Mouse (Mus musculus): Measurements from ENCODE around the gene March8. TPM values are rescaled to one million over a fixed set of nuclear protein-coding genes. Genes with fewer than 3 reads are reported as not detected.

March8 gene
- polyA plus RNA-seq, 1 experiment from 2014 or later = 37.4 TPM

DNA sequence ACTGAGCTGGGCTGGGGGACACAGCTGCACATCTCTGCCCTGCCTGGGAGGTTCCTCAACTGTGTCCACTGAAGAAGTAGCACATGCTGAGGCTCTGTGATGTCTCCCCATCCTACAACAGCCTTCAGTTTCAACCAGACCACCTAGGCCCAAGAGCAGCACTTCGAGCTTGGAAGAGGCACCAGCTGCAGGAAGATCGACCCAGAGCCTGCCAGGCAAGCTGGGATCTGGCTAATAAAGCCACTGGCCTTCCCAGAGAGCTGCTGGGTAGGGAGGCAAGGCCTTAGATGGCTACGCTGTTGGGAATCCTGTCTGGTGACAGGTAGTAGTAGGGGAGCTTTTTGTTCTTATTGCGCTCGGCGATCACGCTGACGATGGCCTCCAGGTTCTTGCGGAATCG is 72.6 kb downstream of the March8 start:
- Histone ChIP-seq H3K4me1 (ENCODE audit: control insufficient read depth, insufficient read depth, low read length) (peaks cover 6% of the 10 kb centered on the region), H3K36me3 (ENCODE audit: control insufficient read depth, insufficient read depth, low read length) (no peaks in the 10 kb centered on the region), H3K9me3 (ENCODE audit: control insufficient read depth, low read length) (no peaks in the 10 kb centered on the region), H3K27me3 (ENCODE audit: control insufficient read depth, insufficient read depth, low read length) (no peaks in the 10 kb centered on the region), H3K4me3 (ENCODE audit: low read depth, low read length) (no peak overlapping the region), H3K4me2 (no peak overlapping the region), H3K9ac (ENCODE audit: low read length) (no peak overlapping the region), H3K27ac (ENCODE audit: low read depth, low read length) (no peak overlapping the region)
- 98% methylated on average over 10 of the region's 10 CpGs for WGBS
- DNase-seq (ENCODE audit: low spot score, missing footprints) (peak; percentile 53), ATAC-seq (ENCODE audit: low FRiP score) (no peak)

DNA sequence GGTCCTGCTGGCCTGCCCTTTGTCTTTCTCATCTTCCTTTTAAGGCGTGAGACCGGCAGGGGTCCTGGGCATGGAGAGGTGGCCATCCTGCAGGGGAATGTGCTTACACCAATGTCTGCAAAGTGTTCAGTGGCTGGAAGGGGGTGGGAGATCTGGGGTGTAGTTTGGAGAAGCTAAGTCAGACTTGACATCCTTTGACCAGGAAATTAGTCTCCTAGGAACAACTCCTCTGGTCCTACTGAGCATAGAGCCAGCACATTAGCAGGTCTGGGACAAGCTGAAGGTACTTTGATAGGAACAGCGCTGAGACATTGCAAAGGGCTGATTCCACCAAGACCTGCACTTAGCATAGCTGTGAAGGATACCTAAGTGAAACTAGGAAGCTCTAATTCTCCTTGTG is 73.9 kb downstream of the March8 start:
- H3K27me3 ChIP-seq (ENCODE audit: control insufficient read depth, insufficient read depth, low read length) = no peaks in the 10 kb centered on the region
- H3K4me1 ChIP-seq (ENCODE audit: control insufficient read depth, insufficient read depth, low read length) = no peaks in the 10 kb centered on the region
- ATAC-seq (ENCODE audit: low FRiP score) = no peak
- H3K4me2 ChIP-seq = no peak overlapping the region
- no peak for DNase-seq (ENCODE audit: low spot score, missing footprints)
- H3K9me3 ChIP-seq (ENCODE audit: control insufficient read depth, low read length) = no peaks in the 10 kb centered on the region
- H3K4me3 ChIP-seq (ENCODE audit: low read depth, low read length) = no peak overlapping the region
- no peaks in the 10 kb centered on the region for H3K36me3 ChIP-seq (ENCODE audit: control insufficient read depth, insufficient read depth, low read length)
- H3K27ac ChIP-seq (ENCODE audit: low read depth, low read length) = no peak overlapping the region
- H3K9ac ChIP-seq (ENCODE audit: low read length) = no peak overlapping the region
- WGBS = 71% methylated on average over 3 of the region's 3 CpGs

DNA sequence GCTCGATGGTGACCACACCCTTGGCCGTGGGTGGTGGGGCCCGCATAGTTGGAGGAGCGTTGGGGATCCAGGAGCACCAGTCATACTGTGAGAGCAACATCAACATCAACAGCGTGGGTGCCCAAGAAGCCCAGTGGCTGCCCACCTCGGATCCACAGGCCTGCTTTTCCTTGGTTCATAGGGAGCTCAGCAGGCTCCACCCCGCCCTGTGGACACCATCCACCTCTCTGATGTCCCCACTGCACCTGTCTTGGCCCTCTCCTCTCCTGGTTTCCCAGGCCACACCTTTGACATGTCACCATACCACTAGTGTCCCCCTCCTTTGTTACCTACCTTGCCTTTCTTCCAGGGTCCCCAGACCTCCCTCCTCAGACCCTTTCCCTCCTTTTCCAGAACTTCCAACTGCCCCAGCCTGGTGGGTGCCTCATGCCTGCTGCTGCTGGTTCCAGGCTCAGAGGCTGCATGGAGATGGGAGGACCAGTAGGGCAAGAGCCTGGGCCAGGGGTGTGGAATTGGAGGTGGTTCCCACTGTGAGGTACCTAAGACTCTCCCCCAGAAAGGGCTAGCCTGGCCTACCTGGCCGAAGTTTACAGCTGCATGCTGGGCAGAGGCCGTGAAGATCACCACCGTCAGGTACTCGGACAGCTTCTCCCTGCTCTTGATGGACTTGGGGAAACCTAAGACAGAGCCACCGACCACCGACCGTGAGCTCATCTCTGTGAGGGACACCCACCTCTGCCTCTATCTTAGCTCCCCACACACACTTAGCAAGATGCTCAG is 74.9 kb downstream of the March8 start:
- ATAC-seq (ENCODE audit: low FRiP score) (no peak; the same call in 1 of the 2 replicates), DNase-seq (ENCODE audit: low spot score, missing footprints) (no peak)
- WGBS = 93% methylated on average over 14 of the region's 14 CpGs
- H3K27me3 ChIP-seq (ENCODE audit: control insufficient read depth, insufficient read depth, low read length) = no peaks in the 10 kb centered on the region
- H3K27ac ChIP-seq (ENCODE audit: low read depth, low read length) = no peak overlapping the region
- H3K36me3 ChIP-seq (ENCODE audit: control insufficient read depth, insufficient read depth, low read length) = no peaks in the 10 kb centered on the region
- H3K9me3 ChIP-seq (ENCODE audit: control insufficient read depth, low read length) = no peaks in the 10 kb centered on the region
- no peaks in the 10 kb centered on the region for H3K4me1 ChIP-seq (ENCODE audit: control insufficient read depth, insufficient read depth, low read length)
- H3K9ac ChIP-seq (ENCODE audit: low read length) = no peak overlapping the region
- H3K4me2 ChIP-seq = no peak overlapping the region
- no peak overlapping the region for H3K4me3 ChIP-seq (ENCODE audit: low read depth, low read length)

DNA sequence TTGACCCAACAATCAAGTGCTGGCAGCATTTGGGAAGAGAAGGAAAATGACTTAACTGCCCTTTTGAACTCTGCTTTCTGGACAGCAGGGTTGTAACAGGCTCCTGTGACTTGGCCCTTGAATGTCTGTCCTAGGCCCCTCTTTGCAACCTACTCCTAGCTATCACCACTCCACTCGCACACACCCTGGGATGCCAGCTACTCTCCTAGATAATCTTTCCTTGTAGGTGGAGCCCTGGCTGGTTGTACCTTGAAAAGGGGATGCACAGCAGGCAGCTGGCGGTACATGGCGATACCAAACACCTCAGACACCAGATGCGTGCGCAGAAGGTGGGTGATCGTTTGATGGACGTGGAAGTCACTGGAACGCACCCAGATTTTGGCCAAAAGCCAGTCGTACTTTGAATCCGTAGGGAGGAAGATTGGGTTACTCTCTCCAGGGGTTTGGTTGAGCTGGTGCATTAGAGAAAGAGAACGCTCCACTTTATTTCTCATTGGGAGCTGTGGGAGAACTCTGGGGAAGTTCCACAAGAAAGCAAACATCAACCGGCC is 77.4 kb downstream of the March8 start:
- Histone ChIP-seq H3K27me3 (ENCODE audit: control insufficient read depth, insufficient read depth, low read length) (no peaks in the 10 kb centered on the region), H3K4me3 (ENCODE audit: low read depth, low read length) (no peak overlapping the region), H3K9ac (ENCODE audit: low read length) (no peak overlapping the region), H3K27ac (ENCODE audit: low read depth, low read length) (no peak overlapping the region), H3K36me3 (ENCODE audit: control insufficient read depth, insufficient read depth, low read length) (no peaks in the 10 kb centered on the region), H3K4me2 (no peak overlapping the region), H3K4me1 (ENCODE audit: control insufficient read depth, insufficient read depth, low read length) (no peaks in the 10 kb centered on the region), H3K9me3 (ENCODE audit: control insufficient read depth, low read length) (no peaks in the 10 kb centered on the region)
- DNase-seq (ENCODE audit: low spot score, missing footprints) (no peak), ATAC-seq (ENCODE audit: low FRiP score) (no peak)
- 90% methylated on average over 12 of the region's 12 CpGs for WGBS

DNA sequence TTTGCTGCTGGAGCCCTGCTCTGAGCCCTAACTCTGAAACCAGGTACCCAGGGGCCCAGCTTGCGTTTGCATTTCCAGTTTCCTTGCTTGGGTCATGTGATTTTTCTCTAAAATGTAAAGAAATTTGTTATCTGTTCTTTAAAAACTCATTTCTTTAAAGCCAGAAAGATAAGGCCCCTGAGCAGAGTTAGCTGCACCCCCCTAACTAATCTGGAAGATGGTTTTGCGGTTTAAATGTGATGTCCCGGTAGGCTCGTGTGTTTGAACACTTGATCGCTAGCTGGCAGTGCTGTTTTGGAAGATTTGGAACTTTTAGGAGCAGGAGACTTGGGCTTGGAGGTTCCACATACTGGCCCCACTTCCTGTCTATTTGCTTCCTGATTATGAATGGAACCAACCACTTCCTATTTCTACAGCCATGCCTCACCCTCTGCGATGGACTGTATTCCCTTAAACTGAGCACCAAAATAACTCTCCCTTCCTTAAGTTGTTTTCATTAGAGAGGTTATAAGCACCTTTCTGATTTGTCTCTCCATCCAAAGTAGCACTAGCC is 78.3 kb downstream of the March8 start:
- Histone ChIP-seq H3K27ac (ENCODE audit: low read depth, low read length) (no peak overlapping the region), H3K9me3 (ENCODE audit: control insufficient read depth, low read length) (no peaks in the 10 kb centered on the region), H3K36me3 (ENCODE audit: control insufficient read depth, insufficient read depth, low read length) (no peaks in the 10 kb centered on the region), H3K9ac (ENCODE audit: low read length) (no peak overlapping the region), H3K4me2 (no peak overlapping the region), H3K4me1 (ENCODE audit: control insufficient read depth, insufficient read depth, low read length) (no peaks in the 10 kb centered on the region), H3K27me3 (ENCODE audit: control insufficient read depth, insufficient read depth, low read length) (no peaks in the 10 kb centered on the region), H3K4me3 (ENCODE audit: low read depth, low read length) (no peak overlapping the region)
- ATAC-seq (ENCODE audit: low FRiP score) = no peak
- WGBS = 87% methylated on average over 6 of the region's 6 CpGs
- DNase-seq (ENCODE audit: low spot score, missing footprints) = no peak

DNA sequence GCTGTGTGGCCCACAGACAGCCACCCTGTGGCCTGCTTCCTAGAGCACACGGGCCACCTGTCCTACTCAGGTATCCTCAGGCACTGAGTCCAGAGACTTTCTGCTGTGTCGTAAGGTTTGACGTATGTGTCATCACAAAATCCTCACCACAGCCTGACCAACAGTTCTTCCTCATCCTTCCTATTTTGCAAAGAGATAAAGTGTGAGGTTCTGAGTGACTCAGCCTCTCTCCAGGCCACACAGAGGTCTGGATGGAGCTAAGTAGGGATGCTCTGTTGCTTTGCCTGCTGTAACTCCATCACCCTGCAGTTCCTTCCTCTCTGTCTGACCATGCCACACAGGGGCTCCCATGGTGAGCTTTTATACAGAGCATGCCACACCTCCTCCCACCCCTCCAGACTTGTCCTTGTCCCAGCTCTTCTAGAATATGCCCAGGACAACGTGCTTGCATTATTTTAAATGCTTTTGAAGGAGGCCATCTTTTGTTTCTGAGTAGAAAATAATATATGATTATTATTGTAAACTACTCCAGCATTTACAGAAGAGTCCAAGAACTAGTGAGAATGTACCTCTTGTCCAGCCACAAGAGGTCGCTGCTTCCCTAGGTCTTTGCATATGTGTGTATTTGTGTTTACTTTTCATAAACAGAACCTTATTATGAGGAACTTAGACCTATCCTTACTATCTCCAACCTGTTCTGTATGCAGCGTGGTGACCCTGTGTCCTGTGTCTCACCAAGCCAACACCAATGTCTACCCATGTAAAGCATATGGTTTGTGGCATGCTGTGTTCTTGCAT is 79.9 kb downstream of the March8 start:
- Histone ChIP-seq H3K9me3 (ENCODE audit: control insufficient read depth, low read length) (no peaks in the 10 kb centered on the region), H3K27me3 (ENCODE audit: control insufficient read depth, insufficient read depth, low read length) (no peaks in the 10 kb centered on the region), H3K27ac (ENCODE audit: low read depth, low read length) (no peak overlapping the region), H3K9ac (ENCODE audit: low read length) (no peak overlapping the region), H3K4me1 (ENCODE audit: control insufficient read depth, insufficient read depth, low read length) (no peaks in the 10 kb centered on the region), H3K4me3 (ENCODE audit: low read depth, low read length) (no peak overlapping the region), H3K36me3 (ENCODE audit: control insufficient read depth, insufficient read depth, low read length) (no peaks in the 10 kb centered on the region), H3K4me2 (no peak overlapping the region)
- ATAC-seq (ENCODE audit: low FRiP score) (no peak), DNase-seq (ENCODE audit: low spot score, missing footprints) (no peak)
- WGBS = 66% methylated on average over 6 of the region's 6 CpGs

DNA sequence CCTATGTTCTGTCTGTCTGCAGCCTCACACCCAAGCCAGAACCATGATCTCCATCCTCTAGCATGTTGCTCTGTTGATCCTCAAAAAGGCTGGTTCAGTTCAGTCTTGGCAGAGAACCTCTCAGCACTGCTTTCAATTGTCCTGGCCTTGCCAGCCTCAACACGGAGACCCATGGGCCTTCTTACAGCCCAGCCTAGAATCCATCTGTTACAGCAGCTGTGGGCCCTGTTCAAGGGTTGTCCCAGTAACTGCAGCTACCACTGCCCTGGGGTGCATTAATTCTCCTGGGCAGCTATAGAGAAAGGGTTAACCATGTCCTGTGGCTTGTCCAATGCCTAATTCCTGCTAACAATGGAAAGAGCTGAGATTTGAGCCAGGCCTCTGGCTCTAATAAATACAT is 80.7 kb downstream of the March8 start:
- Histone ChIP-seq H3K27ac (ENCODE audit: low read depth, low read length) (no peak overlapping the region), H3K36me3 (ENCODE audit: control insufficient read depth, insufficient read depth, low read length) (no peaks in the 10 kb centered on the region), H3K4me3 (ENCODE audit: low read depth, low read length) (no peak overlapping the region), H3K27me3 (ENCODE audit: control insufficient read depth, insufficient read depth, low read length) (no peaks in the 10 kb centered on the region), H3K9me3 (ENCODE audit: control insufficient read depth, low read length) (no peaks in the 10 kb centered on the region), H3K4me2 (no peak overlapping the region), H3K9ac (ENCODE audit: low read length) (no peak overlapping the region), H3K4me1 (ENCODE audit: control insufficient read depth, insufficient read depth, low read length) (no peaks in the 10 kb centered on the region)
- WGBS = 89% methylated on average over 1 of the region's 1 CpGs
- DNase-seq (ENCODE audit: low spot score, missing footprints) (no peak), ATAC-seq (ENCODE audit: low FRiP score) (no peak)

DNA sequence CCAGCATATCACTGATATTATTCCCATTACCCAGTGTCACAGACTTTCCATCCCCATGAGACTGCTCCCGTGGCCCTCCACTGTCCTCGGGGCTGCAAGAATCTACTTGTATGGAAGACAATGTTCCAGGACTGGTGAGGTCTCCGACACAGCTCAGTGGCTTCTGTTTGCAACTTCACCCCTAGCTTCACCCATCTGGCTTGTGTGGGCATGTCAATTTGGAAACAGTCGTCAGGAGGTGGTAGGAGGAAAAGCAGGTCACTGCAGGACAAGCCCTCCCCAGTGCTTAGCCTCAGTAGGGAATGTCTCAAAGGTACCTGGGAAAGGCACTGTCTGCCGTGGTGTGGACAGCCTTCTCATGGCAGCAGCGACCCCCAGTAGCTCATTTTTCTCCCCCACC is 81.9 kb downstream of the March8 start:
- ATAC-seq (ENCODE audit: low FRiP score) (no peak), DNase-seq (ENCODE audit: low spot score, missing footprints) (no peak)
- H3K9ac ChIP-seq (ENCODE audit: low read length) = no peak overlapping the region
- no peaks in the 10 kb centered on the region for H3K4me1 ChIP-seq (ENCODE audit: control insufficient read depth, insufficient read depth, low read length)
- no peak overlapping the region for H3K4me2 ChIP-seq
- no peak overlapping the region for H3K27ac ChIP-seq (ENCODE audit: low read depth, low read length)
- WGBS = 73% methylated on average over 6 of the region's 6 CpGs
- no peaks in the 10 kb centered on the region for H3K9me3 ChIP-seq (ENCODE audit: control insufficient read depth, low read length)
- no peaks in the 10 kb centered on the region for H3K27me3 ChIP-seq (ENCODE audit: control insufficient read depth, insufficient read depth, low read length)
- H3K36me3 ChIP-seq (ENCODE audit: control insufficient read depth, insufficient read depth, low read length) = no peaks in the 10 kb centered on the region
- H3K4me3 ChIP-seq (ENCODE audit: low read depth, low read length) = no peak overlapping the region

DNA sequence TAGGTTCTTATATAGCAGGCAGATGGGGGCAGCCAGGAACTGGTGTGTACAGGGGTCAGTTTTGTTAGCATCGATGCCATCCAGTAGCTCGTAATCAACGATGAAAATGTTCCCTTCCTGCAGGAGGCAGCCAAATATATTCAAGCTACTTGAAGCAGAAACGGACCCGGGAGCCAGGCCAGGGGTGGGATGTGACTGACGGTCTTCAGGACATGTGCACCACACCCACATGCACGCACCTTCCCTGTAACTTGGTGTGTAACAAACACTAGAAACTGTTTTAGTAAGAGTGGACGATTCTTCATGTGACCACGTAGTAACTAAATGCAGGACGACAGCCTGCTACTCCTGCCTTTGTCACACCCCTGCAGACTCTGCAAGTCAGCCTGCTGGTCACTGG is 82.4 kb downstream of the March8 start:
- Histone ChIP-seq H3K9me3 (ENCODE audit: control insufficient read depth, low read length) (no peaks in the 10 kb centered on the region), H3K4me3 (ENCODE audit: low read depth, low read length) (no peak overlapping the region), H3K27me3 (ENCODE audit: control insufficient read depth, insufficient read depth, low read length) (no peaks in the 10 kb centered on the region), H3K4me2 (no peak overlapping the region), H3K4me1 (ENCODE audit: control insufficient read depth, insufficient read depth, low read length) (no peaks in the 10 kb centered on the region), H3K9ac (ENCODE audit: low read length) (no peak overlapping the region), H3K27ac (ENCODE audit: low read depth, low read length) (no peak overlapping the region), H3K36me3 (ENCODE audit: control insufficient read depth, insufficient read depth, low read length) (no peaks in the 10 kb centered on the region)
- 88% methylated on average over 10 of the region's 10 CpGs for WGBS
- ATAC-seq (ENCODE audit: low FRiP score) = no peak
- peak; percentile 8 for DNase-seq (ENCODE audit: low spot score, missing footprints)
